Mouse (Mus musculus) heart, embryonic 11.5 days (tissue): Measurements from ENCODE around the gene Prkca. TPM values are rescaled to one million over a fixed set of nuclear protein-coding genes. Genes with fewer than 3 reads are reported as not detected.

ENCODE experiments used
- ATAC-seq: fragments of 200-750 bp; cut with Nextera tagmentation; replicated peaks from 2 replicates; pipeline ENCODE4 v1.8.0; 2017; ENCODE audit warnings: moderate library complexity; ENCODE audit not compliant: insufficient number of reproducible peaks, low FRiP score, low TSS enrichment
- H3K27ac ChIP-seq: fragments of 300-500 bp; sonication (generic); 2 replicates; pipeline ENCODE4 v1.5.1; 2014; ENCODE audit warnings: mild to moderate bottlenecking, low read depth, low read length
- H3K27me3 ChIP-seq: fragments of 300-500 bp; sonication (generic); 2 replicates; pipeline ENCODE4 v1.6.1; 2014; ENCODE audit warnings: mild to moderate bottlenecking, low read length, mixed read lengths; ENCODE audit not compliant: control insufficient read depth, insufficient read depth
- H3K36me3 ChIP-seq: fragments of 300-500 bp; sonication (generic); 2 replicates; pipeline ENCODE4 v1.6.1; 2014; ENCODE audit warnings: mild to moderate bottlenecking, low read length, moderate library complexity, mixed read lengths; ENCODE audit not compliant: control insufficient read depth, insufficient read depth
- H3K4me1 ChIP-seq: fragments of 300-500 bp; sonication (generic); 2 replicates; pipeline ENCODE4 v1.6.1; 2014; ENCODE audit warnings: low read length; ENCODE audit not compliant: control insufficient read depth, insufficient read depth
- H3K4me2 ChIP-seq: fragments of 300-500 bp; sonication (generic); 2 replicates; pipeline ENCODE4 v1.6.1; 2014; ENCODE audit warnings: mild to moderate bottlenecking, moderate library complexity
- H3K4me3 ChIP-seq: fragments of 300-500 bp; sonication (generic); 2 replicates; pipeline ENCODE4 v1.5.1; 2014; ENCODE audit warnings: low read depth, low read length
- H3K9ac ChIP-seq: fragments of 300-500 bp; sonication (generic); 2 replicates; pipeline ENCODE4 v1.6.1; 2014; ENCODE audit warnings: mild to moderate bottlenecking, low read depth, low read length, moderate library complexity
- H3K9me3 ChIP-seq: fragments of 300-500 bp; sonication (generic); replicated peaks from 2 replicates; pipeline ENCODE4 v1.6.1; 2016; ENCODE audit warnings: low read length; ENCODE audit not compliant: control insufficient read depth
- WGBS: fragments of 180-500 bp; shearing (Covaris S2); extraction: QIAGEN DNeasy Blood & Tissue Kit; methylation state at CpG from one replicate; pipeline ENCODE4 v1.1.7; 2014; ENCODE audit not compliant: insufficient replicate concordance; 5-methylcytosine and 5-hydroxymethylcytosine counted together
- polyA plus RNA-seq: library from polyadenylated mRNA; unstranded; fragments of >200 nt; fragmentation: Nextera tagmentation; extraction: Ambion mirVana; gene quantifications from 2 replicates; pipeline ENCODE4 v1.2.1, GENCODE M21; 2014

Gene Prkca
- polyA plus RNA-seq, 1 experiment from 2014 or later: 16.9 TPM

DNA sequence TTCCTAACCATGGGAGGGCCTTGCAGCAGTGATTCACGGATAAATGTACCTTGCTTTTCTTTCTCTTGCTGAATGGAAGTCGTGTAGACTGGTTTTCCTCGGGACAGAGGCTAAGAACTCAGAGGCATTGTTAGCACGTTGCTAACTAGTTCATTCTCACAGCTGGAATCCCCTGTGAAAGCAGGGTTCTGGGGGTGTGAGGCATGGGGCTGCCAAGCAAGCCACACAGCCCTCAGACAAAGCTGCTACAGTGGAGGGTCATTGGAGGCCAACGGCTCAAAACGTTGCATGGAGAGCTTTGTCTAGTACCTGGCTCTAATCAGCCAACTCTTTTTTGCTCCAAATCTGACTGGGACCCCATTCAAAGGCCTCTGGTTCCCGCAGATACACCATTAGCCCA, 309.4 kb downstream of the Prkca start:
- no peak overlapping the region for H3K4me3 ChIP-seq
- WGBS: 53% methylated on average over 7 of the region's 7 CpGs
- H3K9me3 ChIP-seq: no peaks in the 10 kb centered on the region
- H3K36me3 ChIP-seq: no peaks in the 10 kb centered on the region
- H3K27ac ChIP-seq: no peak overlapping the region
- peaks cover 10% of the 10 kb centered on the region; the same call in 1 of the 2 replicates for H3K4me1 ChIP-seq
- ATAC-seq: no peak
- H3K9ac ChIP-seq: no peak overlapping the region
- H3K4me2 ChIP-seq: no peak overlapping the region
- H3K27me3 ChIP-seq: no peaks in the 10 kb centered on the region

DNA sequence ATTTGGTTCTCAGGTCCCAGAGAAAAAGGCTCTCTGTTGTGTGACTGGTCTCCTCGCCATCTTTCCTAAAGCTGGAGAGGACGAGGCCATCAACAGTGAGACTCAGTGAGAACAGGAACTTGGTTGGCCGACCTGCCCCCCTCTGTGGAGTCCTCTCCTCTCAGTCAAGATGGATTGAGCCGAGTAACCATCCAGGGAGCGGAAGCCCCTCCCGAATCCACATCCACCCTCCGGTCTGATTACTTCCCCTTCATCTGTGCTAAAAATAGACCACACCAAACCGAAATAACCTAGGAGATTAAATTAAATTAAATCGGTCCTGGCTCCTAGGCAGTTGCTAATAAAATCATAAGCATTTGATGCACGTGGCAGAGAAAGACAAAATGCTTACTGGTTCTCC, 311.2 kb downstream of the Prkca start:
- Histone ChIP-seq H3K36me3 (no peaks in the 10 kb centered on the region), H3K4me2 (no peak overlapping the region), H3K4me3 (no peak overlapping the region), H3K27me3 (no peaks in the 10 kb centered on the region), H3K9me3 (no peaks in the 10 kb centered on the region), H3K4me1 (peaks cover 10% of the 10 kb centered on the region; the same call in 1 of the 2 replicates), H3K27ac (no peak overlapping the region), H3K9ac (no peak overlapping the region)
- WGBS: 41% methylated on average over 10 of the region's 10 CpGs
- ATAC-seq: no peak

DNA sequence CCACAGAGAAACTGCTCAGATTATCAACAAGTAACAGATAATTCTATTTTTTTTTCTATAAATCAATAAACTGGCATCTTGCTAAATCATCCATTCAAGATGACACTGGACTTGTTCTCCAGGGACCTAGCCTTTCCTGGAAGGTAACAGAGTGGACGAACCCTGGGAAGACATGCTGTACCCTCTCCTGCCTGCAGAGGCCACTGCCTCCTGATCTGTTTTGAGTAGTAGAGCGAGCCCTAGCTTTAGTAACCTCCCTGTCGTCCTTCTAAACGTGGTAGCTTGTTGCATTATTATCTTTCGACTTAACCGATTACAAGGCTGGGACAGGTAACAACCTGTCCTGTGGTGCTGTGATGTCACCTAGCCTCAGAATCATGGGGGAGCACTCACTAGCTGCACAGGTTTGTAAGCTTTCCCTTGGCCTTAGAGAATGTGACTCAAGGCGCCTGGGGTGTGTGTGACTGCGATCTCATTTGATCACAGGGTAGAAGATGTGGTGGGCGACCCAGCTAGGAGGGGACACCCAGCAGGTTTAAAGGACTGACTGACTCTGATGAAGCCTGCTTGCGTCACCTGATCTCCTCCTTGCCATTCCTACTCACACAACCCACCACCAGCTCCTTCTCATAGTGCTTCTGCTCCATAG, 312.6 kb downstream of the Prkca start:
- H3K9ac ChIP-seq: no peak overlapping the region
- no peak overlapping the region for H3K4me2 ChIP-seq
- no peak; the same call in 1 of the 2 replicates for ATAC-seq
- peaks cover 10% of the 10 kb centered on the region; the same call in 1 of the 2 replicates for H3K4me1 ChIP-seq
- no peak overlapping the region for H3K27ac ChIP-seq
- 44% methylated on average over 10 of the region's 10 CpGs for WGBS
- no peaks in the 10 kb centered on the region for H3K36me3 ChIP-seq
- no peaks in the 10 kb centered on the region for H3K9me3 ChIP-seq
- no peaks in the 10 kb centered on the region for H3K27me3 ChIP-seq
- no peak overlapping the region for H3K4me3 ChIP-seq

DNA sequence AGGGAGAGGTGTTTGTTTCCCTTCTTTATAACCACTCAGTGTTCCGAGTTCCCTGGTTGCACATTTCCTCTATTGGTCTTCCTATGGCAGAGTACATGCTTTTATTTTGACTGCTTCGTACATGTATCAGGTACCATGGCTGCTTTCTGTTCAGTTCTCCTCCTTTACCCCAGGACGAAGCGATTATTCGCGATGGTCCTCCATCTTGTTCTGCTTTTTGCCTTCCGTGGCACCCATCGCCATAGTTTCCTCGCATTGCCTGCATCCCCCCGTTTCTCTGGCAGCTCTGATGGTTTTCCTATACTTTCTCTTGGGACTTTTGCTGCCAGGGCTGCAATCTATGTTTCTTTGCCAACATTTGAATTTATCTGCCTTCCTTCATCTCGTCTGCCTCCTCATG, 314.4 kb downstream of the Prkca start:
- 89% methylated on average over 11 of the region's 11 CpGs for WGBS
- H3K27me3 ChIP-seq: no peaks in the 10 kb centered on the region
- no peak overlapping the region for H3K27ac ChIP-seq
- ATAC-seq: no peak
- H3K4me1 ChIP-seq: peaks cover 8% of the 10 kb centered on the region; the same call in 1 of the 2 replicates
- H3K9me3 ChIP-seq: no peaks in the 10 kb centered on the region
- no peaks in the 10 kb centered on the region for H3K36me3 ChIP-seq
- H3K4me3 ChIP-seq: no peak overlapping the region
- H3K9ac ChIP-seq: no peak overlapping the region
- no peak overlapping the region for H3K4me2 ChIP-seq

DNA sequence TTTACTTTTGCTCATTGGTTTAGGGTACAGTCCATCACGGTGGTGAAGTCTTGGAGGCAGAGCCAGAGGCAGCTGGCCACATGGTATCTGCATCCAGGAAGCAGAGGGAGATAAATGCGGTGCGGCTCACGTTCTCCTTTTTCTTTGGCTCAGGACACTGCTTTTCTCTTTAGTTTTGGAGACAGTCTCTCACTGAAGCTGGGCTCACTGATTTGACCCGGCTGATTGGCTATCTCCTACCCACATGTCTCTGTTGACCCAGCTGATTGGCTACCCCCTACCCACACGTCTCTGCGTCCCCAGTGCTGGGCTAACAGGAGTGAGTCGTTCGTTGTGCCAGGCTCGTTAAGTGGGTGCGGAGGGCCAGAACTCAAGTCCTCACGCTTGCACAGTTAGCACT, 315.3 kb downstream of the Prkca start:
- Histone ChIP-seq H3K27me3 (no peaks in the 10 kb centered on the region), H3K36me3 (no peaks in the 10 kb centered on the region), H3K9me3 (no peaks in the 10 kb centered on the region), H3K27ac (no peak overlapping the region), H3K4me2 (no peak overlapping the region; the same call in 1 of the 2 replicates), H3K4me3 (no peak overlapping the region), H3K9ac (no peak overlapping the region), H3K4me1 (peaks cover 7% of the 10 kb centered on the region)
- 43% methylated on average over 12 of the region's 12 CpGs for WGBS
- ATAC-seq: no peak

DNA sequence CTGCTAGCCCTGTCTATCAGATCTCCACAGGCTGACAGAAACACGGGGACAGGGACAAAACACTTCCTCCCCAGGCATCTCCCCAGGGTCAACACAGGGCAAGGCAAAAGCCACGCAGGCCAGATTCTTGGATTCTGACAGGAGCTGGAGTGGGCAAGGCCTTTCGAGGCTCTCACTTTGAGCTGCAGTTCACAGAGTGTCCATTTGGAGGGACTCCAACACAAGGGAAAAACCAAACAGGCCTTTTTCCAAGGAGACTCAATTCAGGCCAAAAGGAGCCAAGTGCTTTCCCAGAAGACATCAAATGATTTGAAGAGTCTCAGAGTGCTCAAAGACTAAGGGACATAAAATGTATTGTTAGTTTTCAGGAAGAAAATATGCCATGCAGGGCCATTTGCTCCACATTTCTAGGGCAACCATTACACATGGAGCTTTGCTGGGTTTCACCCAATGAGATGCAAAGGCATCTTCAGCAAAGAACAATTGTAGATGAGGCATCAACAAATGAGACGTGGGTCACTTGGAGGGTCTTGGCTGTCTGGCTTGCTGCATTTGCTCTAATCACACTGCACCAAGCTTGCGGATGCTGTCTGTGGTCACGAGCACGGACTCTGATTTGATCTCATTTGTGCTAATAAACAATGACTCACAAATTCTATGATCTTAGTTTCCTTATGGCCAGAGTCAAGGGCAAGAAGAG, 317.9 kb downstream of the Prkca start:
- Histone ChIP-seq H3K4me2 (no peak overlapping the region), H3K27me3 (no peaks in the 10 kb centered on the region), H3K4me3 (no peak overlapping the region), H3K4me1 (no peaks in the 10 kb centered on the region; the same call in 1 of the 2 replicates), H3K27ac (no peak overlapping the region), H3K9ac (no peak overlapping the region), H3K9me3 (no peaks in the 10 kb centered on the region), H3K36me3 (no peaks in the 10 kb centered on the region)
- 61% methylated on average over 7 of the region's 7 CpGs for WGBS
- ATAC-seq: no peak

DNA sequence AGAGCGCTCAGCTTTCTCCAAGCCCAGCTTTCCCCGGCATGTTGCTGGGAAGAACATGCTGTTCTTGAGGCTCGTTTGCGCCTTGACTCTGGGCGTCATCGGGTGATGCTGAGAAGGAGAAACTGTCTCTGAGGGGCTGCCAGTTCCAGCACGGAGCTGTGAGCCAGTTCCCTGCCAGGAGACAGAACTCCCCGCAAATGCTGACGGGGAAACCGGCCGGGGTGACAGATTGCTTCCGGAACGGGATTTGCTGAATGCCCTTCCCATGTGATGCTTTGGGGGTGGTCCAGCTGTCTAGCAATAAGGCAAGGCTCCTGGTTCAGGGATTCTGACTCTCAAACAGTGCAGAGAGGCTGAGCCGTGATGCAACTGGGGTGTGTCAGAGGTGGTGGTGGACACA, 320.5 kb downstream of the Prkca start:
- Histone ChIP-seq H3K27me3 (no peaks in the 10 kb centered on the region), H3K4me2 (no peak overlapping the region), H3K4me1 (no peaks in the 10 kb centered on the region; the same call in 1 of the 2 replicates), H3K4me3 (no peak overlapping the region), H3K36me3 (no peaks in the 10 kb centered on the region), H3K27ac (no peak overlapping the region), H3K9ac (no peak overlapping the region), H3K9me3 (no peaks in the 10 kb centered on the region)
- ATAC-seq: no peak
- WGBS: 49% methylated on average over 14 of the region's 14 CpGs

DNA sequence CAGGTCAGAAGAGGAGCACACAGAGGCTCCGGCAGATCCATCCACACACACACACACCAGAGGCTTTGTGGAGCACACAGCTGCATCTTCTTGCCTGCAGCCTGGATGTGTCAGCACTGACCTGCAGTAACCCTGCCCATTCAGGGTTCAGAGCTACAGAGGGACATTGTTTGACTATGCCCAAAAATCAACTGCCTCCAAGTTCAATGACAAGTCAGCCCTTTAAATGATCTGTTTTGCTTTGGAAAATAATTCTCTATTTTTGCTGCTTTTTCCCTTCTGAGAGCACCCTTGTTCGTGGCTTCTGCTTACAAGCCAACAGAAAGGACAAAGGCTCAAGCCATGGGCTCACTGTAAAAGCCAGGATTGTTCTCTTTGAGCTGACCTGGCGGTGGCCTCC, 322.8 kb downstream of the Prkca start:
- no peak overlapping the region for H3K27ac ChIP-seq
- no peak for ATAC-seq

More for the DNA sequence above, 322.8 kb downstream of the Prkca start:
- H3K9ac ChIP-seq: no peak overlapping the region
- WGBS: 80% methylated on average over 3 of the region's 3 CpGs
- no peaks in the 10 kb centered on the region for H3K36me3 ChIP-seq
- no peaks in the 10 kb centered on the region; the same call in 1 of the 2 replicates for H3K4me1 ChIP-seq
- no peak overlapping the region for H3K4me3 ChIP-seq
- H3K27me3 ChIP-seq: no peaks in the 10 kb centered on the region
- no peak overlapping the region for H3K4me2 ChIP-seq
- H3K9me3 ChIP-seq: no peaks in the 10 kb centered on the region
